Mouse (Mus musculus): Measurements from ENCODE around the gene Foxr1. TPM values are rescaled to one million over a fixed set of nuclear protein-coding genes. Genes with fewer than 3 reads are reported as not detected.

Gene Foxr1
- polyA plus RNA-seq, 1 experiment from 2014 or later: not detected

- Histone ChIP-seq H3K27ac (ENCODE audit: low read depth, low read length) (peak overlapping the region; percentile 78), H3K27me3 (ENCODE audit: control insufficient read depth, insufficient read depth, low read length) (no peaks in the 10 kb centered on the region), H3K9me3 (ENCODE audit: control insufficient read depth, low read length) (no peaks in the 10 kb centered on the region), H3K4me1 (ENCODE audit: control insufficient read depth, insufficient read depth, low read length) (peaks cover 19% of the 10 kb centered on the region), H3K36me3 (ENCODE audit: control insufficient read depth, insufficient read depth, low read length) (peaks cover 32% of the 10 kb centered on the region), H3K9ac (replicated peaks; ENCODE audit: low read depth, low read length) (peak overlapping the region; percentile 76; the same call in 1 of the 2 replicates), H3K4me2 (ENCODE audit: low read depth, low read length) (peak overlapping the region; percentile 91), H3K4me3 (ENCODE audit: low read depth, low read length) (peak overlapping the region; percentile 87)
- no peak for ATAC-seq (ENCODE audit: low read depth)
- WGBS: 72% methylated on average over 9 of the region's 9 CpGs
Measured at GRCm38 (mm10) chr9:44398551-44398950, 42.4 kb downstream of the Foxr1 start.

DNA sequence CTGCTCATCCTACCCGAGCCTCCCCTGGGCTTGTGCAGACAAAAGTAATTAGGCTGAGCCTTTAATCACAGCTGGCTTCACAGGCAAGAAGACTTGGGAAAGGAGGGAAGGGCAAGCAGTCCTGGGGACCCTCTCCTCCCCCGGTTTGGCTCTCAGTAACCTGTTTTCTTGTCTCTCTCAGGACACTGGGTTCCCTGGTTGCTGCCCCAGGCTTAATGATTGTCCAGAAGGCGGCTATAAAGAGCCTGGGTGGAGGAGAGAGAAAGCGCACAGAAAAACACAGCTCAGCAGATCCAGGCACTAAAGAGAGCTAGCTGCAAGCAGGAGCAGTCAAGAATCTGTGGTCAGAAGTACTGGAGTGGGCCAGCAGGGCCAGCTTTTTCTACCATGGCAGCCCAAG lies 42.8 kb downstream of the Foxr1 start:
- 5% methylated on average over 4 of the region's 4 CpGs for WGBS
- no peak for ATAC-seq (ENCODE audit: low read depth)
- Histone ChIP-seq H3K4me1 (ENCODE audit: control insufficient read depth, insufficient read depth, low read length) (peaks cover 19% of the 10 kb centered on the region), H3K27ac (ENCODE audit: low read depth, low read length) (peak overlapping the region; percentile 78), H3K9ac (replicated peaks; ENCODE audit: low read depth, low read length) (peak overlapping the region; percentile 76), H3K4me2 (ENCODE audit: low read depth, low read length) (peak overlapping the region; percentile 91), H3K9me3 (ENCODE audit: control insufficient read depth, low read length) (no peaks in the 10 kb centered on the region), H3K27me3 (ENCODE audit: control insufficient read depth, insufficient read depth, low read length) (no peaks in the 10 kb centered on the region), H3K36me3 (ENCODE audit: control insufficient read depth, insufficient read depth, low read length) (peaks cover 27% of the 10 kb centered on the region), H3K4me3 (ENCODE audit: low read depth, low read length) (peak overlapping the region; percentile 87)

DNA sequence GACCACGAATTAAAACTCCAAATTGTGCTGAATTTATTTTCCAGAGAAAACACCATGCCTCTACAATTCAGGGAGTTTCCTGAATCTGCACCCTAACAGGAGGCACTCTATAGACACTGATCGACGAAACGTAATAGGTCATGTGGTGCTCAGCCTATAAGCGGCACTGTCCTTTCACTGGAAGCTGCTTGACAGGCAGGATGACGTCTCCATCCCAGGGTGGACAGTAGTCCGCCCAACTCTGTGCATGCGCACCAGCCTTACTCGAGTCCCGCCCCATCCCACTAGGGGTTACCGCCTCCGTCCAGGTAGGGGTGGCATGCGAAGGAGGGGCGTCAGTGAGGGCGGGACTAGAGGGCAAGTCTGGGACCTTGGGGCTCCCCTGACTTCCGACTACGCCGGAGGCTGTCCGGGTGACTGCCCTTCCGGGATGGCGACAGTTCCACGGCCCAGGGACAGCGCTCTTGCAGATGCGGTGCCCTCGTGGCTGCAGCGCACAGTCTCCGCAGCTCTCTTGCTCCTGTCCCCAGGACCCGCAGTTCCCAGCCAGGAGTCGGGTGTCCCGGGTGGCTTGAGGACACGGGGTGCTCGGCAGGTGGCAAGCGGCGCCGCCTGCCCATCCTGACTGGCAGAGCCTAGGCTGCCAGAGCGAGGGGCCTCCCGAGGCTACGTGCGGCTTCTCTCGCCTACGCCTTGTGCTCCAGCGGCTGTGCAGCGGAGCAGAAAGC lies 44.1 kb downstream of the Foxr1 start, which contains the start of gene Slc37a4:
TSS of gene Slc37a4 (plus strand) at position 169 of the 728 bp plus-strand sequence.
- H3K4me2 ChIP-seq (ENCODE audit: low read depth, low read length): peak within 1 kb of the TSS; percentile 91
- peaks cover 18% of the 10 kb centered on the region for H3K36me3 ChIP-seq (ENCODE audit: control insufficient read depth, insufficient read depth, low read length)
- H3K27me3 ChIP-seq (ENCODE audit: control insufficient read depth, insufficient read depth, low read length): no peaks in the 10 kb centered on the region
- under 1% methylated on average over 43 of the region's 43 CpGs for WGBS
- peak within 1 kb of the TSS; percentile 76 for H3K9ac ChIP-seq (replicated peaks; ENCODE audit: low read depth, low read length)
- no peaks in the 10 kb centered on the region for H3K9me3 ChIP-seq (ENCODE audit: control insufficient read depth, low read length)
- peak; percentile 97 for ATAC-seq (ENCODE audit: low read depth)
- peak within 1 kb of the TSS; percentile 87 for H3K4me3 ChIP-seq (ENCODE audit: low read depth, low read length)
- peak within 1 kb of the TSS; percentile 87 for H3K27ac ChIP-seq (ENCODE audit: low read depth, low read length)
- H3K4me1 ChIP-seq (ENCODE audit: control insufficient read depth, insufficient read depth, low read length): peaks cover 19% of the 10 kb centered on the region

DNA sequence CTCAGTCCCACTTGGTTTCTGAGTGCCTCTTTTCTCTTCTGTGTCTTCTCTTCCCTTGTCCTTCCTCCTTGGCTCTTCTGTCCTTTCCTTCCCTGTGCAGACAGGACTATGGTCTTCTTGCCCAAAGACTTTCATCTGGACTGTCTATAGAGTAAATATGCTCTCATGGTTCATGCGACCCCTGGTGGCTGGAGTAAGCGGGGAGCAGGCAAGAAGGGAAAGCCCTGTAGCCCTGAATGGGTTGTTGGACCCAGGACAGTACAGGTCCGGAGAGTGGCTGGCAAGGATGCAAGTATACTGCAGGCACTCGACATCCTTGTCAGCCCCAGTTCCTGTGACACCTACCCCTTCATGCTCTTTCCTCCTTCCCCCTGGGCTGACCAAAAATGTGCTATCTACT lies 49.5 kb downstream of the Foxr1 start:
- Histone ChIP-seq H3K4me3 (ENCODE audit: low read depth, low read length) (no peak overlapping the region), H3K36me3 (ENCODE audit: control insufficient read depth, insufficient read depth, low read length) (peaks cover 46% of the 10 kb centered on the region), H3K27me3 (ENCODE audit: control insufficient read depth, insufficient read depth, low read length) (no peaks in the 10 kb centered on the region), H3K9ac (replicated peaks; ENCODE audit: low read depth, low read length) (no peak overlapping the region), H3K27ac (ENCODE audit: low read depth, low read length) (no peak overlapping the region), H3K4me2 (ENCODE audit: low read depth, low read length) (no peak overlapping the region), H3K9me3 (ENCODE audit: control insufficient read depth, low read length) (no peaks in the 10 kb centered on the region), H3K4me1 (ENCODE audit: control insufficient read depth, insufficient read depth, low read length) (no peaks in the 10 kb centered on the region)
- whole genome bisulfite sequencing: 46% methylated on average over 4 of the region's 4 CpGs
- peak; percentile 55; the same call in 1 of the 2 replicates for ATAC-seq (ENCODE audit: low read depth)

GRCm38 (mm10) chr9:44389273-44389672 lies 51.7 kb downstream of the Foxr1 start:
- Histone ChIP-seq H3K9me3 (ENCODE audit: control insufficient read depth, low read length) (no peaks in the 10 kb centered on the region), H3K27me3 (ENCODE audit: control insufficient read depth, insufficient read depth, low read length) (no peaks in the 10 kb centered on the region), H3K9ac (replicated peaks; ENCODE audit: low read depth, low read length) (no peak overlapping the region), H3K4me1 (ENCODE audit: control insufficient read depth, insufficient read depth, low read length) (no peaks in the 10 kb centered on the region), H3K4me3 (ENCODE audit: low read depth, low read length) (no peak overlapping the region), H3K4me2 (ENCODE audit: low read depth, low read length) (no peak overlapping the region), H3K36me3 (ENCODE audit: control insufficient read depth, insufficient read depth, low read length) (peaks cover 64% of the 10 kb centered on the region), H3K27ac (ENCODE audit: low read depth, low read length) (no peak overlapping the region)
- ATAC-seq (ENCODE audit: low read depth): no peak
- WGBS: 67% methylated on average over 8 of the region's 8 CpGs

- Histone ChIP-seq H3K27ac (ENCODE audit: low read depth, low read length) (no peak overlapping the region), H3K36me3 (ENCODE audit: control insufficient read depth, insufficient read depth, low read length) (peaks cover 82% of the 10 kb centered on the region), H3K4me3 (ENCODE audit: low read depth, low read length) (no peak overlapping the region), H3K27me3 (ENCODE audit: control insufficient read depth, insufficient read depth, low read length) (no peaks in the 10 kb centered on the region), H3K9me3 (ENCODE audit: control insufficient read depth, low read length) (no peaks in the 10 kb centered on the region), H3K9ac (replicated peaks; ENCODE audit: low read depth, low read length) (no peak overlapping the region), H3K4me2 (ENCODE audit: low read depth, low read length) (no peak overlapping the region), H3K4me1 (ENCODE audit: control insufficient read depth, insufficient read depth, low read length) (no peaks in the 10 kb centered on the region)
- WGBS: 77% methylated on average over 3 of the region's 3 CpGs
- ATAC-seq (ENCODE audit: low read depth): no peak
Measured at GRCm38 (mm10) chr9:44387221-44387620, 53.7 kb downstream of the Foxr1 start.

DNA sequence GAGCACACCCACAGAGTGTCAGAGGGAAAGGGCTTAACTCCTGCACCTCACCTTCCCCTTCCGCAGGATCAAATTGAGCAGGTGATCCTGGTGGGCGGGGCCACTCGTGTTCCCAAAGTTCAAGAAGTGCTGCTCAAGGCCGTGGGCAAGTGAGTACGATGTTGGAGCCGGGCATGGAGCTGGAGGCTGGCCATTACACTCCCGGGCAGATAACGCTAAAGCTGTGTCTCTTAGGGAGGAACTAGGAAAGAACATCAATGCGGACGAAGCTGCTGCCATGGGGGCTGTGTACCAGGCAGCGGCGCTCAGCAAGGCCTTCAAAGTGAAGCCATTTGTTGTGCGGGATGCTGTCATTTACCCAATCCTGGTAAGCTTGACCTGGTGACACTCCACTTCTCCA lies 56.3 kb downstream of the Foxr1 start:
- Histone ChIP-seq H3K9ac (replicated peaks; ENCODE audit: low read depth, low read length) (no peak overlapping the region), H3K4me1 (ENCODE audit: control insufficient read depth, insufficient read depth, low read length) (peaks cover 7% of the 10 kb centered on the region), H3K27ac (ENCODE audit: low read depth, low read length) (no peak overlapping the region), H3K27me3 (ENCODE audit: control insufficient read depth, insufficient read depth, low read length) (no peaks in the 10 kb centered on the region), H3K9me3 (ENCODE audit: control insufficient read depth, low read length) (no peaks in the 10 kb centered on the region), H3K4me2 (ENCODE audit: low read depth, low read length) (no peak overlapping the region), H3K36me3 (ENCODE audit: control insufficient read depth, insufficient read depth, low read length) (peaks cover 70% of the 10 kb centered on the region), H3K4me3 (ENCODE audit: low read depth, low read length) (no peak overlapping the region)
- no peak for ATAC-seq (ENCODE audit: low read depth)
- WGBS: 96% methylated on average over 13 of the region's 13 CpGs

Small RNAs within 50 kb of the gene (microRNA-seq; reads per million reads assigned to microRNA genes)
- gene Mir7085: not detected

Other genes with a start within 250 kb of the Foxr1 start
- 19.7 and 22.6 TPM in 2 replicates for gene Cbl, start 207.1 kb downstream of the Foxr1 start, polyA plus RNA-seq (2014; fragmentation: Nextera tagmentation; extraction: Ambion mirVana)
- not detected in 2 replicates for gene Ccdc153, start 200.5 kb downstream of the Foxr1 start, polyA plus RNA-seq (2014; fragmentation: Nextera tagmentation; extraction: Ambion mirVana)
- gene Pdzd3, start 189.7 kb downstream of the Foxr1 start, polyA plus RNA-seq (2014; fragmentation: Nextera tagmentation; extraction: Ambion mirVana): 0.12 and 0.23 TPM in 2 replicates
- 3.7 and 4.5 TPM in 2 replicates for gene Nlrx1, start 172.5 kb downstream of the Foxr1 start, polyA plus RNA-seq (2014; fragmentation: Nextera tagmentation; extraction: Ambion mirVana)
- 21.4 and 25.0 TPM in 2 replicates for gene Abcg4, start 152.5 kb downstream of the Foxr1 start, polyA plus RNA-seq (2014; fragmentation: Nextera tagmentation; extraction: Ambion mirVana)
- gene Hinfp, start 135.5 kb downstream of the Foxr1 start, polyA plus RNA-seq (2014; fragmentation: Nextera tagmentation; extraction: Ambion mirVana): 21.9 and 23.2 TPM in 2 replicates
- gene C2cd2l, start 120.9 kb downstream of the Foxr1 start, polyA plus RNA-seq (2014; fragmentation: Nextera tagmentation; extraction: Ambion mirVana): 19.0 and 21.9 TPM in 2 replicates
- gene Dpagt1, start 115.1 kb downstream of the Foxr1 start, polyA plus RNA-seq (2014; fragmentation: Nextera tagmentation; extraction: Ambion mirVana): 35.3 and 35.9 TPM in 2 replicates
- gene H2afx, start 106.4 kb downstream of the Foxr1 start, polyA plus RNA-seq (2014; fragmentation: Nextera tagmentation; extraction: Ambion mirVana): 92.3 and 94.3 TPM in 2 replicates
- 58.3 and 58.4 TPM in 2 replicates for gene Hmbs, start 96.9 kb downstream of the Foxr1 start, polyA plus RNA-seq (2014; fragmentation: Nextera tagmentation; extraction: Ambion mirVana)
- gene Vps11, start 79.5 kb downstream of the Foxr1 start, polyA plus RNA-seq (2014; fragmentation: Nextera tagmentation; extraction: Ambion mirVana): 34.4 and 43.4 TPM in 2 replicates
- gene Hyou1, start 61.6 kb downstream of the Foxr1 start, polyA plus RNA-seq (2014; fragmentation: Nextera tagmentation; extraction: Ambion mirVana): 20.7 and 27.0 TPM in 2 replicates
- 70.9 and 78.8 TPM in 2 replicates for gene Slc37a4, start 44.3 kb downstream of the Foxr1 start, polyA plus RNA-seq (2014; fragmentation: Nextera tagmentation; extraction: Ambion mirVana)
- gene Rps25, start 34.0 kb downstream of the Foxr1 start, polyA plus RNA-seq (2014; fragmentation: Nextera tagmentation; extraction: Ambion mirVana): 1,180 and 1,219 TPM in 2 replicates
- 305 and 308 TPM in 2 replicates for gene Trappc4, start 33.5 kb downstream of the Foxr1 start, polyA plus RNA-seq (2014; fragmentation: Nextera tagmentation; extraction: Ambion mirVana)
- 31.1 and 34.5 TPM in 2 replicates for gene Ccdc84, start 22.6 kb downstream of the Foxr1 start, polyA plus RNA-seq (2014; fragmentation: Nextera tagmentation; extraction: Ambion mirVana)
- not detected in 2 replicates for gene Upk2, start 13.8 kb upstream of the Foxr1 start, polyA plus RNA-seq (2014; fragmentation: Nextera tagmentation; extraction: Ambion mirVana)
- gene Bcl9l, start 41.7 kb upstream of the Foxr1 start, polyA plus RNA-seq (2014; fragmentation: Nextera tagmentation; extraction: Ambion mirVana): 11.5 and 12.3 TPM in 2 replicates
- not detected in 2 replicates for gene Cxcr5, start 120.7 kb upstream of the Foxr1 start, polyA plus RNA-seq (2014; fragmentation: Nextera tagmentation; extraction: Ambion mirVana)
- 20.2 and 33.8 TPM in 2 replicates for gene Ddx6, start 163.8 kb upstream of the Foxr1 start, polyA plus RNA-seq (2014; fragmentation: Nextera tagmentation; extraction: Ambion mirVana)
- gene Treh, start 232.1 kb upstream of the Foxr1 start, polyA plus RNA-seq (2014; fragmentation: Nextera tagmentation; extraction: Ambion mirVana): not detected in 2 replicates

Measured in neural tube, embryonic 14.5 days (tissue).